Mouse (Mus musculus) forebrain, embryonic 13.5 days (tissue): ENCODE data around the gene Olfr769. TPM values are rescaled to one million over a fixed set of nuclear protein-coding genes. Genes with fewer than 3 reads are reported as not detected.
"Not testable (repeated sequence)": the region's sequence is repeated elsewhere in the genome, so short reads cannot be mapped to it uniquely, and the experiment has no call there.

Experiments
- ATAC-seq: fragments of 200-750 bp; cut with Nextera tagmentation; 2 replicates; pipeline ENCODE4 v1.8.0; 2017
- H3K27ac ChIP-seq: fragments of 300-500 bp; sonication (generic); 2 replicates; pipeline ENCODE4 v1.5.1; 2015; ENCODE audit warnings: inconsistent platforms, mild to moderate bottlenecking, moderate library complexity
- H3K27me3 ChIP-seq: fragments of 300-500 bp; sonication (generic); 2 replicates; pipeline ENCODE4 v1.6.1; 2015; ENCODE audit warnings: mild to moderate bottlenecking, inconsistent platforms
- H3K36me3 ChIP-seq: fragments of 300-500 bp; sonication (generic); 2 replicates; pipeline ENCODE4 v1.6.1; 2015; ENCODE audit warnings: mild to moderate bottlenecking, inconsistent platforms; ENCODE audit not compliant: poor library complexity, severe bottlenecking
- H3K4me1 ChIP-seq: fragments of 300-500 bp; sonication (generic); 2 replicates; pipeline ENCODE4 v1.6.1; 2015; ENCODE audit warnings: inconsistent platforms
- H3K4me2 ChIP-seq: fragments of 300-500 bp; sonication (generic); 2 replicates; pipeline ENCODE4 v1.6.1; 2015; ENCODE audit warnings: inconsistent platforms, mild to moderate bottlenecking, moderate library complexity
- H3K4me3 ChIP-seq: fragments of 300-500 bp; sonication (generic); 2 replicates; pipeline ENCODE4 v1.5.1; 2015; ENCODE audit warnings: mild to moderate bottlenecking, inconsistent platforms
- H3K9ac ChIP-seq: fragments of 300-500 bp; sonication (generic); 2 replicates; pipeline ENCODE4 v1.6.1; 2015; ENCODE audit warnings: mild to moderate bottlenecking, inconsistent platforms
- H3K9me3 ChIP-seq: fragments of 300-500 bp; sonication (generic); replicated peaks from 2 replicates; pipeline ENCODE4 v1.6.1; 2016; ENCODE audit warnings: inconsistent platforms
- WGBS: fragments of 180-500 bp; shearing (Covaris S2); methylation state at CpG from one replicate; pipeline ENCODE4 v1.1.7; 2015; 5-methylcytosine and 5-hydroxymethylcytosine counted together
- polyA plus RNA-seq: library from polyadenylated mRNA; unstranded; fragments of >200 nt; fragmentation: Nextera tagmentation; extraction: Ambion mirVana; gene quantifications from 2 replicates; pipeline ENCODE4 v1.2.1, GENCODE M21; 2015

Olfr769 gene
- polyA plus RNA-seq = not detected in 2 replicates

DNA sequence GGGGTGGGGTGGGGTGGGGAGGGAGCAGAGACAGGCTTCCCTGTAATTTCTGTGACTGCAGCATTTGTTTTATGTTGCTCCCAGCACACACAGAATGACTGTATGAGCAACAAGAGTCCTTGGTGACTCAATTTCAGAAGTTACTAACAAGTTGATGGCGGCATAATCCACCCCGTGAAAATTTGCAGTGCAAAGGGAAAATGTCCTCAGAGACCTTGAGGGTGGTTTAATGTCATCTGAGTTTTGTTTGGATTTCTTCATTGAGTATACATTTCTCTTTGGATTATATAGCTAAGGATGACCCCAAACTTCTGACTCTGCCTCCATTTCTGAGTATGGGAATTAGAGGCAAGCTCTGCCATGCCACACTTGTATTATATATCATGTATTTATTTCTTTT, at the start of gene Olfr769:
Gene Olfr769, minus strand, starts transcription at position 101 of the 400 bp plus-strand sequence.
- Histone ChIP-seq H3K4me2 (no peak within 1 kb of the TSS), H3K9me3 (no peaks in the 10 kb centered on the region), H3K9ac (no peak within 1 kb of the TSS), H3K4me3 (no peak within 1 kb of the TSS), H3K4me1 (no peaks in the 10 kb centered on the region), H3K27ac (no peak within 1 kb of the TSS), H3K27me3 (no peaks in the 10 kb centered on the region), H3K36me3 (no peaks in the 10 kb centered on the region)
- no peak for ATAC-seq
- 87% methylated on average over 2 of the region's 2 CpGs for whole genome bisulfite sequencing

DNA sequence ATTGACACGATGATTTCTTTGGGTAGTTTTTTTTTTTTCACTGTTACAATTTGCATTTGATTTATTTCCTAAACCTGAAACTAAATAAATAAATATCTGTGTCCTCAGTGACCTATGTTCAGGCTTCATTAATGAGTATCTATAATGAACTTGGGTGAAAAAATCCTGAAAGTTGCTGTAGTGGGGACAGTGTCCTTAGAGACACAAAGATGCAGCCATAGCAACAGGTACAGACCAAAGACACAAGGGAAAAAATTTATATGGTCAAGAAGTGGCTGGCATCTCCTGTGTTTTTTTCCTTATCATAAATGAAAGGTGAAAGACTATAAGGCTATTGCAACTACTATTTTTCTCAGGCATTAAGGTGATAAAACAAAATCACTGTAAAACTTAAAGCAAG, 47.0 kb upstream of the Olfr769 start, which contains the start of gene Olfr771:
Gene Olfr771, minus strand, starts transcription at position 101 of the 400 bp plus-strand sequence.
- ATAC-seq = no peak
- H3K9me3 ChIP-seq = no peaks in the 10 kb centered on the region; the same call in 1 of the 2 replicates
- no peak within 1 kb of the TSS for H3K4me3 ChIP-seq
- WGBS = 83% methylated on average over 1 of the region's 1 CpGs
- H3K36me3 ChIP-seq = no peaks in the 10 kb centered on the region
- H3K9ac ChIP-seq = no peak within 1 kb of the TSS
- H3K4me1 ChIP-seq = no peaks in the 10 kb centered on the region
- H3K27ac ChIP-seq = no peak within 1 kb of the TSS
- H3K4me2 ChIP-seq = no peak within 1 kb of the TSS
- no peaks in the 10 kb centered on the region for H3K27me3 ChIP-seq

DNA sequence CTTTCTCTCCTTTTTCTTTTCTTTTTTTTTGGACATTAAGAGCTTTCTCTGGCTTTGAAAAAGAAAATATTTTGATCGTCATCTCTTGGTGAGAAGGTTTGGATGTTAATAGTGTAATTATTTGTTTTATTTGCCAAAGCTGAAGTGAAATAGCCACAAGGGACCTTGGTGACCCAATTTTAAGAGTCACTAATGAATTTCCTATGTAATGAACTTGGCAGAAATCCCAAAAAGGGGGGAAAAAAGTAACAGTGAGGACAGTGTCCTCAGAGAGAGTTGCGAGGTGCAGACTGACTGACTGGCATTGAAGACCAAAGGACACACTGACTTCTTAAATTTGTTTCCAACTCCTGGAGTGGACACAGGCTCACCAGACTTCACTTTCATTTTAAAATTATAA, 21.2 kb upstream of the Olfr769 start, which contains the start of gene Olfr770:
Gene Olfr770, minus strand, starts transcription at position 101 of the 400 bp plus-strand sequence.
- Histone ChIP-seq H3K4me3 (no peak within 1 kb of the TSS), H3K4me1 (no peaks in the 10 kb centered on the region), H3K36me3 (no peaks in the 10 kb centered on the region), H3K4me2 (no peak within 1 kb of the TSS), H3K27ac (no peak within 1 kb of the TSS), H3K9ac (no peak within 1 kb of the TSS), H3K9me3 (no peaks in the 10 kb centered on the region), H3K27me3 (no peaks in the 10 kb centered on the region)
- WGBS = 75% methylated on average over 2 of the region's 2 CpGs
- ATAC-seq = no peak

DNA sequence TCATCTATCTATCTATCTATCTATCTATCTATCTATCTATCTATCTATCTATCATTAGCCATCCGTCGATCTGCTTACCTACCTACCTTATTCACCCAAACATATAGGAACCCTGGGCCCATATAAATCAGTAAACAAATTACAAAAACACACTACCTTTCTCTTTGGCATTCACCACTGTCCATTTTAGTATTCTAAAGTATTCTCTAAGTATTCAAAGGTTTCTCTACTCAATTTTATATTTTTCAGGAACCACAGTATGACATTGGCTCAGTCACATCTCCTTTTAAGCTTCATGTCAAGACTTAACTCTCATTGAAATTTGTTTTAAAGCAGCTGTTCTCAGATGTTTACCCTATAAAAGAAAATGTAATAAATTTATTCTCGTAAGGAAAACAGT, 2.5 kb downstream of the Olfr769 start:
- no peak overlapping the region for H3K27ac ChIP-seq
- no peak overlapping the region for H3K9ac ChIP-seq
- 95% methylated on average over 3 of the region's 3 CpGs for WGBS
- H3K4me2 ChIP-seq = no peak overlapping the region
- ATAC-seq = no peak
- no peaks in the 10 kb centered on the region for H3K4me1 ChIP-seq
- H3K4me3 ChIP-seq = no peak overlapping the region
- no peaks in the 10 kb centered on the region for H3K9me3 ChIP-seq
- no peaks in the 10 kb centered on the region for H3K36me3 ChIP-seq
- H3K27me3 ChIP-seq = no peaks in the 10 kb centered on the region

DNA sequence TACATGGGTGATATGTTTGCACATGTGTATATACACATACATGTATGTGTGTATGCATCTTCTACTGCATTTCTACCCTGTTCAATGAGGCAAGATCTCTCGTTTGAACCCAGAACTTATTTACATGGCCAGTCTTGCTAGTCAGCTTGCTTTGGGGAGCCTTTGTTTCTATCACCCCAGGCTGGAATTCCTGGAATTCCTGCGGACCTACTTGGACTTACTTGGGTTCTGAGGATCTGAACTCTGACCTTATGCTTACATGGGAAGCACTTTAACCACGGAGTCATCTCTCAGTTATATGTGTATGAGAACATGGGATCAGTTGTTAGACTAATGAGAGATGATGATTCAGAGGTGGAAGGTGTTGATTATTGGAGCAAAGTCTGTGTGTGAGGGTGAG, 16.4 kb downstream of the Olfr769 start:
- no peak for ATAC-seq
- H3K4me1 ChIP-seq = no peaks in the 10 kb centered on the region
- H3K4me3 ChIP-seq = no peak overlapping the region
- 39% methylated on average over 3 of the region's 3 CpGs for WGBS
- no peak overlapping the region for H3K4me2 ChIP-seq
- H3K27ac ChIP-seq = no peak overlapping the region
- no peaks in the 10 kb centered on the region for H3K36me3 ChIP-seq
- no peaks in the 10 kb centered on the region for H3K27me3 ChIP-seq
- H3K9me3 ChIP-seq = no peaks in the 10 kb centered on the region
- H3K9ac ChIP-seq = no peak overlapping the region

DNA sequence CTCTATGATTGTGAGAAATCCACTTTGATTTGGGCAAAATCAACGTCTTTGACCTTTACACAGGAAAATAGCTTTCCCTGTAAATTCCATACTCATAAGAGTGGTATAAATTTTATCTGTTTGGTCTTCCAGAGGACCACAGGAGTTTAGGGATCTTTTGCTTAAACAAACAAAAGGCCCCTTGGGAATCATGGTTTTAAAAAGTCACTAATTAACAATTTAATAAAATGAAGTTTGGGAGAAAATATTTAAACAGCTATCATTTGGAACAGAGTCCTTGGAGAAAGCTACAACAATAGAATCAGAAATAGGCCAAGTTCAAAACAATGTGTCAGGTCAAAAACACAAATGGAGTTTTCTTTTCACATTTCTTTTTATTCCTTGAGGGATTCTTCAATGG, 18.4 kb downstream of the Olfr769 start, which contains the start of gene Olfr768:
Gene Olfr768, minus strand, starts transcription at position 101 of the 400 bp plus-strand sequence.
- ATAC-seq = no peak
- no peaks in the 10 kb centered on the region for H3K27me3 ChIP-seq
- WGBS = 83% methylated on average over 1 of the region's 1 CpGs
- no peak within 1 kb of the TSS for H3K4me2 ChIP-seq
- H3K4me1 ChIP-seq = no peaks in the 10 kb centered on the region
- no peaks in the 10 kb centered on the region for H3K36me3 ChIP-seq
- no peak within 1 kb of the TSS for H3K27ac ChIP-seq
- no peak within 1 kb of the TSS for H3K4me3 ChIP-seq
- no peaks in the 10 kb centered on the region for H3K9me3 ChIP-seq
- no peak within 1 kb of the TSS for H3K9ac ChIP-seq

DNA sequence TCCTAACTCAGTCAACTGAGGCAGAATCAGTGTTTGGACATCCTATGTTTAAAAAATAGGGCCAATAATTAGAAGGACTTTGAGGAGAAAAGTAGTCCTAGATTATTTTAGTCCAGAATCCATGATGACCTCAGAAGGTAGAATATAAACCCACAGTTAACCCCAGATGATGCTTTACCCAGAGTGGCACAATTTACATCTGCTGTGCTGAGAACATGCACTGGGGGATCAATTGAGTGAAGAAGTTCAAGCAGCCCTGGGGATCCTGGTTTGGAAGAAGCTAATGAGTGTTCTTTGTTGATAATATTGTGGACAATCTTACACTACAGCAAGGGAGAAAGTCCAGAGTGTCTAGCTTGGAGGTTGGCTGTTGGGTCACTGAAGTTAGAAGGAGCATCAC, 34.9 kb downstream of the Olfr769 start, which contains the start of gene Olfr767:
Gene Olfr767, minus strand, starts transcription at position 101 of the 400 bp plus-strand sequence.
- not testable (repeated sequence) for H3K4me3 ChIP-seq, ATAC-seq, H3K36me3 ChIP-seq, H3K9ac ChIP-seq, H3K4me1 ChIP-seq, H3K9me3 ChIP-seq, H3K27ac ChIP-seq, H3K4me2 ChIP-seq, H3K27me3 ChIP-seq

DNA sequence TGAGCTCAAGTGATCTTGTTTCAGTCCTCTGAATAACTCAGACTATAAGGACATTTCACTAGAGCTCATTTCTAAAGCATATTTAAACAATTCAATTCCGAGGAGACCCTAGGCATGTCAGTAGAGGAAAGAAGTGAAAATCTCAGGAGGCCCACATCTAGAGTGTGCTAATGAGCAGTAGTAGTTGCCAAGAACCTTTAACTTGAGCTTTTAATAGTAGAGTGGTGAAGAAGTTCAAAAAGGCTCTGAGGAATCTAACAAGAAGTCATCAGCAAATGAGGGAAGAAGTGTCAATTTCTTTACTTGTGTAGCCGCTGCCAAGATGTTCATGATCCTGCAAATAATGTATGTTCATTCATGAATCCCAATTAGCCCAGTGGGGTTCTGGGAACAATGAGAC, 48.8 kb downstream of the Olfr769 start, which contains the start of gene Olfr766-ps1:
Gene Olfr766-ps1, minus strand, starts transcription at position 101 of the 400 bp plus-strand sequence.
- Histone ChIP-seq H3K4me2 (no peak within 1 kb of the TSS), H3K27me3 (no peaks in the 10 kb centered on the region), H3K36me3 (no peaks in the 10 kb centered on the region), H3K4me1 (no peaks in the 10 kb centered on the region), H3K4me3 (no peak within 1 kb of the TSS), H3K9me3 (no peaks in the 10 kb centered on the region), H3K27ac (no peak within 1 kb of the TSS), H3K9ac (no peak within 1 kb of the TSS)
- no peak for ATAC-seq
- WGBS = 68% methylated on average over 2 of the region's 2 CpGs

Other genes starting within 250 kb of the Olfr769 start
- 8.9 and 9.0 TPM in 2 replicates for gene Gdf11, start 226.1 kb downstream of the Olfr769 start, polyA plus RNA-seq
- 127 and 130 TPM in 2 replicates for gene Cd63, start 216.9 kb downstream of the Olfr769 start, polyA plus RNA-seq
- 10.7 and 16.0 TPM in 2 replicates for gene Rdh5, start 195.0 kb downstream of the Olfr769 start, polyA plus RNA-seq
- 241 and 243 TPM in 2 replicates for gene Bloc1s1, start 193.8 kb downstream of the Olfr769 start, polyA plus RNA-seq
- 0.63 and 0.83 TPM in 2 replicates for gene Itga7, start 184.0 kb downstream of the Olfr769 start, polyA plus RNA-seq
- not detected in 2 replicates for gene Mettl7b, start 156.9 kb downstream of the Olfr769 start, polyA plus RNA-seq
- not detected in 2 replicates for gene Olfr9, start 128.4 kb downstream of the Olfr769 start, polyA plus RNA-seq
- gene Olfr763, start 107.1 kb downstream of the Olfr769 start, polyA plus RNA-seq = not detected in 2 replicates
- not detected in 2 replicates for gene Olfr764-ps1, start 78.0 kb downstream of the Olfr769 start, polyA plus RNA-seq
- not detected in 2 replicates for gene Olfr765, start 67.9 kb downstream of the Olfr769 start, polyA plus RNA-seq
- not detected in 2 replicates for gene Olfr766-ps1, start 48.9 kb downstream of the Olfr769 start, polyA plus RNA-seq
- gene Olfr767, start 35.0 kb downstream of the Olfr769 start, polyA plus RNA-seq = not detected in 2 replicates
- gene Olfr768, start 18.5 kb downstream of the Olfr769 start, polyA plus RNA-seq = not detected in 2 replicates
- gene Olfr770, start 21.1 kb upstream of the Olfr769 start, polyA plus RNA-seq = not detected in 2 replicates
- not detected in 2 replicates for gene Olfr771, start 46.9 kb upstream of the Olfr769 start, polyA plus RNA-seq
- gene Olfr772, start 60.1 kb upstream of the Olfr769 start, polyA plus RNA-seq = not detected in 2 replicates
- gene Olfr773, start 69.6 kb upstream of the Olfr769 start, polyA plus RNA-seq = not detected in 2 replicates
- gene Olfr774, start 118.3 kb upstream of the Olfr769 start, polyA plus RNA-seq = not detected in 2 replicates
- gene Olfr775, start 130.6 kb upstream of the Olfr769 start, polyA plus RNA-seq = not detected in 2 replicates
- gene Olfr776, start 141.3 kb upstream of the Olfr769 start, polyA plus RNA-seq = not detected in 2 replicates
- gene Olfr777, start 153.6 kb upstream of the Olfr769 start, polyA plus RNA-seq = not detected in 2 replicates
- not detected in 2 replicates for gene Olfr780, start 200.3 kb upstream of the Olfr769 start, polyA plus RNA-seq
- not detected in 2 replicates for gene Olfr781, start 211.0 kb upstream of the Olfr769 start, polyA plus RNA-seq
- gene Olfr782, start 231.0 kb upstream of the Olfr769 start, polyA plus RNA-seq = not detected in 2 replicates